Mouse (Mus musculus): ENCODE measurements around the gene Rell1. TPM values are rescaled to one million over a fixed set of nuclear protein-coding genes. Genes with fewer than 3 reads are reported as not detected.
A peak's percentile ranks its signal among the peaks of the same experiment; 100 is the strongest.

Gene Rell1
- polyA plus RNA-seq, 1 experiment from 2014 or later: 29.3 TPM

DNA sequence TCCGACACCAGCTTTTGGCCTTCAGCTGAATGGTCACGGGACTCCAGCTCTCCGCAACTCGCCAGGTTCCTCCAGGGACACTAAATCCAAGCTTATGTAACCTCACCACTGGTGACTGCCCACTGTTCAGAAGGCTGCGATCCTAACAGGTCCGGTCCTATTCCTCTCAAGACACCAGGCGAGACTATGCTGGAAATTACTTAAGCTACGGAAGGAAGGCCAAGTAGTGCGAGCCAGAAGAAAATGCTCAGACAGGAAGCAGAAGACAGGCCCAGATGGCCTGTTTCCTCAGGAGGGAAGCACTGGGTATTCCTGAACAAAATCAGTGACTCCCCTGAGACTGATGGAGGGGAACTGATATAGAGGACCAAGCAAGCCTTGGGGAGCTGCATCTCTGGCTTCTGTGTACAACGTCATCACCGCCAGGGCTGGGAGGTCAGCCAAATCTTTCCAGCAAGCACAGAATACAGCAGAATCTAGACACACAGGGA, 17.2 kb downstream of the Rell1 start:
- Histone ChIP-seq H3K4me3 (no peak overlapping the region), H3K27me3 (no peaks in the 10 kb centered on the region), H3K9ac (no peak overlapping the region), H3K27ac (peak overlapping the region; percentile 46; the same call in 1 of the 2 replicates), H3K9me3 (no peaks in the 10 kb centered on the region), H3K4me2 (no peak overlapping the region), H3K4me1 (peaks cover 34% of the 10 kb centered on the region), H3K36me3 (no peaks in the 10 kb centered on the region)
- 65% methylated on average over 11 of the region's 11 CpGs for WGBS
- peak; percentile 51; the same call in 1 of the 2 replicates for ATAC-seq (ENCODE audit: borderline replicate concordance, extremely low read depth, low FRiP score, low TSS enrichment)

DNA sequence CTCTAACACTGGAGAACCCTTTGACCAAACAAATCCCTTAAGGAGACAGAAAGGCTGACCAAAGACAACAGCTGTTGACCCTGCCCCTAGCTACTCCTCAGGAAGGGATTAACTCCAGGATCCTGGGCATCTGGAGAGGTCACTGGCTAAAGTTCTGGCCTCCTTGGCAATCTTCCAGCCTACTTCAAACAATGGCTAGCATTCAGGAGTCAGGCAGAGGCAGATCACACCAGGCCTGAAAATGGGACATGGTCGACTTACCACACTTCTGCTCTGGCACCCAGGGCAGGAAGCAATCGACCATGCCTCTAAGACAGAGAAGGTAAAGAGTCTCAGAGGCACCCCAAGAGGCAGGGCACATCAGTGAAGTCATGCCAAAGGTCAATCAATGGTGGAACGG, 19.5 kb downstream of the Rell1 start:
- WGBS: 21% methylated on average over 3 of the region's 3 CpGs
- no peaks in the 10 kb centered on the region for H3K27me3 ChIP-seq
- no peaks in the 10 kb centered on the region for H3K36me3 ChIP-seq
- no peak overlapping the region for H3K4me3 ChIP-seq
- no peaks in the 10 kb centered on the region for H3K9me3 ChIP-seq
- peaks cover 34% of the 10 kb centered on the region for H3K4me1 ChIP-seq
- peak overlapping the region; percentile 70 for H3K27ac ChIP-seq
- H3K9ac ChIP-seq: no peak overlapping the region
- no peak overlapping the region for H3K4me2 ChIP-seq
- no peak for ATAC-seq (ENCODE audit: borderline replicate concordance, extremely low read depth, low FRiP score, low TSS enrichment)

- WGBS: 87% methylated on average over 8 of the region's 8 CpGs
- Histone ChIP-seq H3K9me3 (no peaks in the 10 kb centered on the region), H3K4me1 (peaks cover 34% of the 10 kb centered on the region), H3K27ac (no peak overlapping the region), H3K9ac (no peak overlapping the region), H3K27me3 (no peaks in the 10 kb centered on the region), H3K36me3 (no peaks in the 10 kb centered on the region), H3K4me2 (no peak overlapping the region), H3K4me3 (no peak overlapping the region)
- no peak for ATAC-seq (ENCODE audit: borderline replicate concordance, extremely low read depth, low FRiP score, low TSS enrichment)
Observed at GRCm38 (mm10) chr5:63947526-63947925, 21.2 kb downstream of the Rell1 start.

DNA sequence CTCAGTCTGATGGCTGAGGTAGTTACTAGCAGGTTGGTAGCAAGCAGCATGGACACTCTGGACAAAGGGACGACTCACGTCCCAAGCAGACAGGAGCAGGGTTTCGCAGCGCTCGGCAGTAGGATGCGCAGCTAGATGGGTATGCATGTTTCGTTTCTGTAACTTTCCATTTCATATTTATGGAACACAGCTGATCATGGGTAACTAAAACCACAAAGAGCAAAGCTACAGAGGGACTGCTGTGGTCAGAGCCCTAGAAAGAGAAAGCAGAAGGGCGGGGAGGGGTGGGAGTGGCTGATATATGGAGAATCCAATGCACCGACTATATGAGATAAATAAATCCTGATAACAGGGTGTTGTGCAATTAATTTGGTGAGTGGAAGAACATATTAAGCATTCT, 25.4 kb downstream of the Rell1 start:
- no peaks in the 10 kb centered on the region for H3K27me3 ChIP-seq
- no peak overlapping the region for H3K4me2 ChIP-seq
- no peak for ATAC-seq (ENCODE audit: borderline replicate concordance, extremely low read depth, low FRiP score, low TSS enrichment)
- no peaks in the 10 kb centered on the region for H3K9me3 ChIP-seq
- no peak overlapping the region for H3K9ac ChIP-seq
- H3K4me3 ChIP-seq: no peak overlapping the region
- 81% methylated on average over 9 of the region's 9 CpGs for WGBS
- H3K27ac ChIP-seq: no peak overlapping the region
- H3K36me3 ChIP-seq: no peaks in the 10 kb centered on the region
- H3K4me1 ChIP-seq: peaks cover 13% of the 10 kb centered on the region; the same call in 1 of the 2 replicates

DNA sequence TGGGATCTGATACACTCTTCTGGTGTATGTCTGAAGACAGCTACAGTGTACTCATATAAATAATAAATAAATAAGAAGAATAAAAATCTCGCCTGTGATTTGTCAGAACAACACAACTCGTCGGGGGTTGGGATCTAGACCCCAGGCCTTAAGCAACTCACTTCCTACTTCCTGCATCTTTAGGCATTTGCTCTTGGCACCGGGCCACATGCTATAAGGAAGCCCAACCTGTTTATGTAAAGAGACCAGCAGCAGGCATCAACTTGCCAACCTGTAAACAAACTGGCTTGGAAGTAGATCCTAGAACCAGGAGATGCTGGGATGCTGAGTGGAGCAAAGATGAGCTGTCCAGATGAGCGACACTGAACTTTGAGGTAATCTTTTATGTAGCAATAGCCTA, 26.8 kb downstream of the Rell1 start:
- Histone ChIP-seq H3K9ac (no peak overlapping the region), H3K4me2 (no peak overlapping the region), H3K36me3 (no peaks in the 10 kb centered on the region), H3K4me3 (no peak overlapping the region), H3K9me3 (no peaks in the 10 kb centered on the region), H3K4me1 (peaks cover 12% of the 10 kb centered on the region), H3K27me3 (no peaks in the 10 kb centered on the region), H3K27ac (no peak overlapping the region)
- no peak for ATAC-seq (ENCODE audit: borderline replicate concordance, extremely low read depth, low FRiP score, low TSS enrichment)
- WGBS: 42% methylated on average over 5 of the region's 5 CpGs

DNA sequence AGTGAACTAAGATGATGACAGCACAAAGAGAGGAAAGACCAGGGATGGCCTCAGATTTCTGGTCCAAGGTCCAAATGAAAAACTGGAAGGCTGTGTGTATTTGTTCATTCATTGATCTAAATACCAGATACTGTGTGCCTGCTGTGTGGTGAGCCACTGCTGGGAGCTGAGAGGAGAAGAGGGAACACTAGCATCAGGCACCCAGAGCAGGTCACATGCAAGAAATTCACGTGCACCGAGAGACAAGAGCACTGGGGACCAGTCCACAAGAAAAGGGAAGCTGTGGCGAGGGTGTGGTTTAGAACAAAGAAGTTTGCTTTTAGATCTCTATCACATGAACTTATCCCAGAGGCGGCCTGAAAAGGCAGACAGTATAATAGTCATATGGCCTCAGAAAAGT, 30.1 kb downstream of the Rell1 start:
- Histone ChIP-seq H3K9ac (no peak overlapping the region), H3K4me1 (peaks cover 12% of the 10 kb centered on the region), H3K36me3 (0 out of 2 replicates have a peak, but pooled peaks cover 3% of the 10 kb centered on the region), H3K27ac (no peak overlapping the region), H3K9me3 (no peaks in the 10 kb centered on the region), H3K4me2 (no peak overlapping the region), H3K4me3 (no peak overlapping the region), H3K27me3 (no peaks in the 10 kb centered on the region)
- 44% methylated on average over 4 of the region's 4 CpGs for WGBS
- no peak for ATAC-seq (ENCODE audit: borderline replicate concordance, extremely low read depth, low FRiP score, low TSS enrichment)

GRCm38 (mm10) chr5:63936740-63937139, 32.0 kb downstream of the Rell1 start:
- 0 out of 2 replicates have a peak, but pooled peaks cover 3% of the 10 kb centered on the region for H3K36me3 ChIP-seq
- H3K9me3 ChIP-seq: no peaks in the 10 kb centered on the region
- no peak overlapping the region for H3K4me2 ChIP-seq
- no peak overlapping the region for H3K9ac ChIP-seq
- H3K4me1 ChIP-seq: peaks cover 11% of the 10 kb centered on the region
- 0 out of 2 replicates have a peak, but pooled peaks have one; percentile 47 for ATAC-seq (ENCODE audit: borderline replicate concordance, extremely low read depth, low FRiP score, low TSS enrichment)
- WGBS: 35% methylated on average over 6 of the region's 6 CpGs
- no peak overlapping the region for H3K27ac ChIP-seq
- H3K27me3 ChIP-seq: no peaks in the 10 kb centered on the region
- no peak overlapping the region for H3K4me3 ChIP-seq

DNA sequence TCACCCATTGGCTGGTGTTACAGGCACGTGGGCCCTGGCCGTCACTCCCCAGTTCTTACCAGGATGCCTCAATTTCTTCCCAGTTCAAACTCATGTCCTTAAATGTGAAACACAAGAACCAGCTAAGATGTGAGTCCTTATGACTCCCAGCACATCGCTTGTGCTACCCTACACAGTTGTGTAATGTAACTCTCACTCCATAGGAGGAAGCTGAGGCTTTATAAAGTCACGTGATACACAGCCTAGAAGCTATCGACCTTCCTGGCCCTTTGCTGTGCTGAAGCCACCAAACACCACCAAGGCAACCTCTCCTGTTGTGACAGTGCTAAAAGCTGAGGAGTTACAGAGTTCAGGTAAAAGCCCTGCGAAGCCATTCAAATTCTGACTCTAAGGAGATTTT, 33.1 kb downstream of the Rell1 start:
- no peak for ATAC-seq (ENCODE audit: borderline replicate concordance, extremely low read depth, low FRiP score, low TSS enrichment)
- Histone ChIP-seq H3K4me3 (no peak overlapping the region), H3K9me3 (no peaks in the 10 kb centered on the region), H3K36me3 (0 out of 2 replicates have a peak, but pooled peaks cover 3% of the 10 kb centered on the region), H3K27me3 (no peaks in the 10 kb centered on the region), H3K9ac (no peak overlapping the region), H3K27ac (no peak overlapping the region), H3K4me1 (peaks cover 3% of the 10 kb centered on the region; the same call in 1 of the 2 replicates), H3K4me2 (no peak overlapping the region)
- 87% methylated on average over 6 of the region's 6 CpGs for WGBS

DNA sequence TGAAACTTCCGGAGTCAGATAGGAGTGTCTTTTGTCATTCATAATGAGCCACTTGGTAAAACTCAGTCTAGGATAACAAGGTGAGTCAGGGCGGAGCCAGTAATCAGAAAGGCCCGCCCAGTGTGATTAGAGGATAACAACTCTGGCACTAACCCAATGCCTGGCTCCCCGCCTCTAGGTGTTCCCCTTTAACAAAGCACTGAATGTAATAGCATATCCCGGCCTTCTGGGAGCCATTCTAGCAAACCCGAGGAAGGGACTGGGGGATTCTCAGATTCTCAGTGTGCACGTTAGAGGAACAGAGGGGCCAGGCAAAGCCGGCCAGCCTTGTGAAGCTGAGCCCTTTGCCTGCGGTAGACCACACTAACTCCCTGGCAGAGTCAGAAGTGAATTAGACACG, 35.9 kb downstream of the Rell1 start:
- 49% methylated on average over 10 of the region's 10 CpGs for WGBS
- peaks cover 3% of the 10 kb centered on the region; the same call in 1 of the 2 replicates for H3K4me1 ChIP-seq
- no peak overlapping the region for H3K9ac ChIP-seq
- H3K36me3 ChIP-seq: 0 out of 2 replicates have a peak, but pooled peaks cover 10% of the 10 kb centered on the region
- H3K4me2 ChIP-seq: no peak overlapping the region
- H3K27ac ChIP-seq: no peak overlapping the region
- H3K27me3 ChIP-seq: no peaks in the 10 kb centered on the region
- no peaks in the 10 kb centered on the region for H3K9me3 ChIP-seq
- no peak for ATAC-seq (ENCODE audit: borderline replicate concordance, extremely low read depth, low FRiP score, low TSS enrichment)
- H3K4me3 ChIP-seq: no peak overlapping the region

GRCm38 (mm10) chr5:63930824-63931358, 37.8 kb downstream of the Rell1 start:
- 0 out of 2 replicates have a peak, but pooled peaks cover 3% of the 10 kb centered on the region for H3K4me1 ChIP-seq
- H3K27ac ChIP-seq: no peak overlapping the region
- no peak overlapping the region for H3K9ac ChIP-seq
- no peak for ATAC-seq (ENCODE audit: borderline replicate concordance, extremely low read depth, low FRiP score, low TSS enrichment)
- H3K4me2 ChIP-seq: no peak overlapping the region
- no peaks in the 10 kb centered on the region for H3K9me3 ChIP-seq
- 75% methylated on average over 4 of the region's 4 CpGs for WGBS
- no peaks in the 10 kb centered on the region for H3K27me3 ChIP-seq
- peaks cover 15% of the 10 kb centered on the region; the same call in 1 of the 2 replicates for H3K36me3 ChIP-seq
- no peak overlapping the region for H3K4me3 ChIP-seq

DNA sequence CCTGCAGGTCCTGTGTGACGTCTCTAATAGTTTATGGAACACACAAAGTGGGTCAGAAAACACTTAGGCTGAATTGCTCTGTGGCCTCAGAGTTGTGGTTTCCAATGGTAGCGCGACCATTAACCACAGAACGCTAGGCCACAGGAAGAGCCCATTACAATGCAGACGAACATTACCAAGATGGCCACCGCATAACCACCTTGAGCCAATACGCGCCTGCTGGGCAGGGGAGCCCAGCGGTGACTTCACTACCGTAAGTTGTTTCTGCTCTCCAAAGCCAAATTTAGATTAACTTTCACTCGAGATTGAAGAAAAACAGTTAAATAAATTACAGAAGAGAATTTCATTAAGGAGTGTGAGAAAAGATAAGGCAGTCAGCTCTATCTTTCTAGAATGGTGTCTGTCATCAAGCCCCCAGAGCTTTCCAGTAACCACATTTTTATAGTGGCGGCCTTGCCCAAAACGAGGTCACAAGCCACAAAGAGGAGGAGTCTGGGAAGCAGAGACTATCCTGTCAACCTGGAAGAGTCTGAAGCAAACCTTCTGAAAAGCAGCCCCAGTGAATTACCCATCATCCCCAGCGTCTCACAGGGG, 43.6 kb downstream of the Rell1 start:
- no peak overlapping the region for H3K4me3 ChIP-seq
- H3K36me3 ChIP-seq: peaks cover 19% of the 10 kb centered on the region; the same call in 1 of the 2 replicates
- 88% methylated on average over 14 of the region's 14 CpGs for WGBS
- H3K27ac ChIP-seq: no peak overlapping the region
- H3K9ac ChIP-seq: no peak overlapping the region
- H3K27me3 ChIP-seq: no peaks in the 10 kb centered on the region
- no peak overlapping the region for H3K4me2 ChIP-seq
- H3K4me1 ChIP-seq: no peaks in the 10 kb centered on the region
- no peaks in the 10 kb centered on the region for H3K9me3 ChIP-seq
- no peak for ATAC-seq (ENCODE audit: borderline replicate concordance, extremely low read depth, low FRiP score, low TSS enrichment)

DNA sequence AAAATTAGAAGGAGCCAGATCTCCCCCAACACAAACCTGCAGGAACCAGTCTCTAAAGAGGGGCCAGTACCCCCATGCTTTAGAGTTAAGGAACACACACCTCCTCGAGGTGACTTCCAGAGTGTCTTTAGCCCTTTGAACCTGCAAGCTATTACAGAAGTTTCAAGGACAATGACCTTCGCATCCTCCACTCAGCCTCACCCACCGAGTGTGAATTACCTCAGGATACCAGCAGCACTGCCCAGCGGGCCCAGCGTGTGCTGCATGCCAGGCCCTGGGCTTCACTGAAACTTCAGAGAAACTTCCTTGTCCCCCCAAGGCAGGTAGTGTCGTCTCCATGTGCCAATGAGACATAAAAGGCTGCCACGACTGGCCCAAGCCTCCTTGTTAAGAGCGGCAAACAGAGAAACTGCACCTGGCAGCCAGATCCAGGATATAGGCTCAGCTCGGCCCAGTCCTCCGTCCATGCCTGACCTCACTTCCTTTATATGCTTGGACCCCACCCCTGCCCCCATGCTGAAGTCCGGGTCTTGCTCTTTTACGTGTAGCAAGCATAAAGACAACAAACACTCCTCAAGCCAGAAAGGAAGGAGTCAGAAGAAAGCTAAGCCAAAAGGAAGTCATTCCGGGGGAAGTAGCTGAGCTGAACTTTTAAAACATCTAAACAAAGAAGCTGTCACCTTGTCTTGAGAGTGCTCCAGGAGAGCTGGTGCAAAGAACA, 45.2 kb downstream of the Rell1 start:
- Histone ChIP-seq H3K27ac (no peak overlapping the region), H3K4me3 (no peak overlapping the region), H3K36me3 (peaks cover 16% of the 10 kb centered on the region; the same call in 1 of the 2 replicates), H3K4me2 (no peak overlapping the region), H3K4me1 (no peaks in the 10 kb centered on the region), H3K27me3 (no peaks in the 10 kb centered on the region), H3K9ac (no peak overlapping the region), H3K9me3 (no peaks in the 10 kb centered on the region)
- no peak for ATAC-seq (ENCODE audit: borderline replicate concordance, extremely low read depth, low FRiP score, low TSS enrichment)
- 63% methylated on average over 13 of the region's 13 CpGs for WGBS

All from lung, embryonic 15.5 days (tissue).